19 mouse cellular contexts compared by ENCODE assay signal in genomic region chr16:22129511-22129910, GRCm38 (mm10).
"Had no signal": no experiment of that assay in that cellular context is flagged by ENCODE, and none has a peak within 500 bp of the region (broad histone marks: within the 10 kb centered on the region; RNA-seq: fewer than 3 reads in every experiment).

No protein-coding gene starts in this region.

- H3K4me1 ChIP-seq: intestine, embryonic 15.5 days; limb, embryonic 15.5 days; midbrain, embryonic 12.5 days; midbrain, embryonic 15.5 days had no signal

- H3K9ac ChIP-seq: intestine, embryonic 15.5 days; limb, embryonic 12.5 days; limb, embryonic 15.5 days; liver, embryonic 14.5 days; liver, postnatal 0 days; lung, embryonic 14.5 days; midbrain, embryonic 12.5 days; midbrain, embryonic 15.5 days; neural tube, embryonic 12.5 days; neural tube, embryonic 15.5 days had no signal

- H3K27ac ChIP-seq: intestine, embryonic 15.5 days; kidney, postnatal 0 days; limb, embryonic 12.5 days; limb, embryonic 15.5 days; liver, embryonic 14.5 days; macrophage; midbrain, embryonic 12.5 days; midbrain, embryonic 15.5 days; neural tube, embryonic 12.5 days; neural tube, embryonic 15.5 days had no signal

- H3K4me2 ChIP-seq: intestine, embryonic 15.5 days; limb, embryonic 12.5 days; limb, embryonic 15.5 days; liver, embryonic 11.5 days; lung, embryonic 14.5 days; midbrain, embryonic 12.5 days; midbrain, embryonic 15.5 days; neural tube, embryonic 12.5 days; neural tube, embryonic 15.5 days had no signal

- H3K36me3 ChIP-seq: intestine, embryonic 15.5 days; limb, embryonic 15.5 days; midbrain, embryonic 12.5 days; midbrain, embryonic 15.5 days; neural tube, embryonic 12.5 days; neural tube, embryonic 15.5 days had no signal

- H3K27me3 ChIP-seq: intestine, embryonic 15.5 days; limb, embryonic 12.5 days; limb, embryonic 15.5 days; midbrain, embryonic 12.5 days; midbrain, embryonic 15.5 days; neural tube, embryonic 12.5 days; neural tube, embryonic 15.5 days had no signal

- H3K4me3 ChIP-seq: intestine, embryonic 15.5 days; limb, embryonic 12.5 days; limb, embryonic 15.5 days; midbrain, embryonic 12.5 days; midbrain, embryonic 15.5 days; neural tube, embryonic 12.5 days; neural tube, embryonic 15.5 days had no signal

- ATAC-seq: intestine, embryonic 15.5 days; liver, postnatal 0 days; lung, postnatal 0 days; midbrain, embryonic 15.5 days had no signal

- H3K9me3 ChIP-seq: intestine, embryonic 15.5 days; limb, embryonic 12.5 days; limb, embryonic 15.5 days; midbrain, embryonic 12.5 days; midbrain, embryonic 15.5 days; neural tube, embryonic 12.5 days; neural tube, embryonic 15.5 days had no signal

- DNase-seq: left cerebral cortex, postnatal 4 days; liver, postnatal 0 days; lung, embryonic 14.5 days; right cerebral cortex, adult 18-20 months; right cerebral cortex, postnatal 14 days; right cerebral cortex, postnatal 4 days; thymus, postnatal 25 days had no signal
